Mouse (Mus musculus) cerebellum, adult 2 months (tissue): Measurements from ENCODE around the gene Gal. TPM values are rescaled to one million over a fixed set of nuclear protein-coding genes. Genes with fewer than 3 reads are reported as not detected.

Experiments
- DNase-seq, 2 experiments: peaks; one replicate each; pipeline ENCODE4 v3.0.0; 2021
- H3K27ac ChIP-seq: fragments of 200-500 bp; 2 replicates; pipeline ENCODE4 v1.5.1; 2012; ENCODE audit warnings: low read length, control low read depth, inconsistent platforms; ENCODE audit not compliant: insufficient read depth
- H3K27me3 ChIP-seq: fragments of 200-500 bp; 2 replicates; pipeline ENCODE4 v1.6.1; 2012; ENCODE audit warnings: inconsistent platforms, mild to moderate bottlenecking, low read length, moderate library complexity; ENCODE audit not compliant: control insufficient read depth, insufficient read depth
- H3K4me1 ChIP-seq: fragments of 200-500 bp; 2 replicates; pipeline ENCODE4 v1.6.1; 2011; ENCODE audit warnings: low read length; ENCODE audit not compliant: control insufficient read depth, insufficient read depth
- H3K4me3 ChIP-seq: fragments of 200-500 bp; replicated peaks from 2 replicates; pipeline ENCODE3; 2011; ENCODE audit warnings: mild to moderate bottlenecking, low read depth, low read length, control low read depth; ENCODE audit not compliant: insufficient read depth
- CTCF ChIP-seq: fragments of 200-500 bp; IDR thresholded peaks from 2 replicates; pipeline ENCODE4 v1.5.1; 2011; ENCODE audit warnings: low read depth, mild to moderate bottlenecking, control low read depth, low read length, moderate library complexity, borderline replicate concordance; ENCODE audit not compliant: insufficient read depth
- POLR2A ChIP-seq: fragments of 200-500 bp; IDR thresholded peaks from 2 replicates; pipeline ENCODE4 v1.6.1; 2011; ENCODE audit warnings: low read length, control low read depth, borderline replicate concordance; ENCODE audit not compliant: insufficient read depth
- WGBS: fragments of 180-500 bp; shearing (Covaris S2); methylation state at CpG from one replicate; pipeline ENCODE4 v1.1.7; 2018; 5-methylcytosine and 5-hydroxymethylcytosine counted together
- polyA plus RNA-seq: library from polyadenylated mRNA; depleted of rRNA; stranded (reverse); fragments of >200 nt; gene quantifications from 2 replicates; pipeline ENCODE4 v1.2.3, GENCODE M21; 2012; rRNA removed

The Gal gene
- 6.7 and 7.1 TPM in 2 replicates for polyA plus RNA-seq

GRCm38 (mm10) chr19:3414268-3414733 is at the start of gene Gal:
Gene Gal (minus strand): TSS chr19:3414544.
- WGBS = 9% methylated on average over 37 of the region's 37 CpGs
- no peak within 1 kb of the TSS for H3K4me3 ChIP-seq
- no peaks in the 10 kb centered on the region for H3K4me1 ChIP-seq
- no peak for DNase-seq
- TF ChIP-seq CTCF (no peak), POLR2A (no peak)
- H3K27me3 ChIP-seq = no peaks in the 10 kb centered on the region
- H3K27ac ChIP-seq = no peak within 1 kb of the TSS

DNA sequence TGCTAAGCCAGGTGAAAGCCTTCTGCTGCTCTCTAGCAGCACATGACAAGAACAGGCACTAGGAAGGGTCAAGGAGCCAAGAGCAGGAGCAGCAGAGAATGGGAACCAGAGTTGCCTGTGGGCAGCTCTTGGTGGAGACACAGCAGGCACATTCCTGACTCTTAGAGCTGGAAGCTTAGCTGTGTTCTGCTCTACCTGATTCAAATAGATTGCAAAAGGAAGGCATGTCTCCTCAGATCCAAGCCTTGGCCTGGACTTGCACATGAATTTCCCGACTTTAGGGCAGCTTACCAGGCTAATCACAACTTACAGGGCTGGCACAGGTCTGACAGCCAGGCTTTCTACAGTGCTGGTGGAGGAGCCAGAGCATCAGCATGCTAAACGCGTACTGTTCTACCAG is 45.6 kb upstream of the Gal start:
- Histone ChIP-seq H3K4me1 (no peaks in the 10 kb centered on the region), H3K4me3 (no peak overlapping the region), H3K27ac (no peak overlapping the region), H3K27me3 (no peaks in the 10 kb centered on the region)
- TF ChIP-seq CTCF (no peak), POLR2A (no peak)
- no peak for DNase-seq
- WGBS = 87% methylated on average over 3 of the region's 3 CpGs

DNA sequence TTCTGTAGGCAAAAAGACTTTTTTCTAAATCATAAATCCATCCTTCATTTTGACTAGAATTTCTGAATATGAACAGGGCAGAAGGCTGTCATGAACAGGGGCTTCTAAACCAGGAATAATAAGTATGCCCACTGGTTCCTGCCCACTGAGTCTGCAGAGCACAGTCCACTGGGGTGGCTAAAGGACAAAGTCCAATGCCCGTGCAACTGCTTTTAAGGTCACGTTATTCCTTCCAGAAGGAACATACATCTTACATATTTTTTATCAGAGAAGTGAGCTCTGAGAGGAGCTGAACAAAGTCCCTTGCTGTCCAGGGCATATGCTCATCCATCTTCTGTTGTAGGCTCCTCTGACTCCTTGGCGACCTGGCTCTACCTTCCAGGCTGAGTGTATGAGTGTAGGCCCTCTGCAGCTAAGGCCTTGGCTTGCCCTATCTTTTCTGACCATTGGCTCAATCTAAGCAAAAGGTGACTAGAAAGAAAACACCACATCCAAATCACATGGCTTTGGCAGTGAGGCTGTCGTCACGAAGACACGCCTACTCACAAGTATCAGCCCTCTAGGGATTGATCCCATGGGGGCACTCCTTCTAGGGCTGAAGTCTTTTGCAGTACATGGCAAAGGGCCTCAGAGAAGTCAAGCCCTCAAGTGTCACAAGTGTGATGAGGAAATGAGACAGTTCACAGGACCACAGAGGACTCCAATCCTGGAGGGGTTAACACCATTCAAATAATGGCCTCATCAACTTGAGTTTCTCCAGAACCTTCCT is 44.2 kb upstream of the Gal start:
- Histone ChIP-seq H3K4me1 (no peaks in the 10 kb centered on the region), H3K27ac (no peak overlapping the region), H3K27me3 (no peaks in the 10 kb centered on the region), H3K4me3 (no peak overlapping the region)
- WGBS = 89% methylated on average over 6 of the region's 6 CpGs
- no peak for TF ChIP-seq POLR2A
- TF ChIP-seq CTCF = no peak
- no peak for DNase-seq

DNA sequence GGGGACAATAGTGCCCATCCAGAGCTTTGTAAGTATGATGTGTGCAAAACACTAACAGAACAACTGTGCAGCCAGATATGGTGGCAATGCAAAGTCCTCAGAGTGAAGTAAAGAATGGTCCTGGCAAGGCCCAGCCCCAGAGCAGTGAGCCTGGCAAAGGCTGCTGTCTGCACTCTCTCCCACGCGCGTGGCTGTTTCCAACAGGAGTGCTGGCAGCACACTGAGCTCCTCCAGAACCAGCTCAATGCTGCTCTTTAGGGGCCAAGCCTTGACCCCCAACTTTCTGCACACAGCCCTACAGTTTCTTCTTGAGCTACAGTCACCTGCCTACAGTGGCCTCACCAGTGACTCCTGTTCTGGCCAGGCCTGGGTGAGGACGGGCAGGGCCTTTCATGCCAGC is 43.4 kb upstream of the Gal start:
- Histone ChIP-seq H3K4me3 (no peak overlapping the region), H3K4me1 (no peaks in the 10 kb centered on the region), H3K27me3 (no peaks in the 10 kb centered on the region), H3K27ac (no peak overlapping the region)
- TF ChIP-seq POLR2A (no peak), CTCF (no peak)
- WGBS = 79% methylated on average over 4 of the region's 4 CpGs
- no peak for DNase-seq

- TF ChIP-seq CTCF (no peak), POLR2A (no peak)
- Histone ChIP-seq H3K4me1 (no peaks in the 10 kb centered on the region), H3K4me3 (no peak overlapping the region), H3K27me3 (no peaks in the 10 kb centered on the region), H3K27ac (no peak overlapping the region)
- WGBS = 25% methylated on average over 6 of the region's 6 CpGs
- no peak for DNase-seq
Measured at GRCm38 (mm10) chr19:3451649-3452048, 37.3 kb upstream of the Gal start.

GRCm38 (mm10) chr19:3451170-3451569 is 36.8 kb upstream of the Gal start:
- Histone ChIP-seq H3K4me1 (no peaks in the 10 kb centered on the region), H3K4me3 (no peak overlapping the region), H3K27me3 (no peaks in the 10 kb centered on the region), H3K27ac (no peak overlapping the region)
- TF ChIP-seq CTCF = peak; percentile 66; the same call in 1 of the 2 replicates
- no peak for TF ChIP-seq POLR2A
- peak; percentile 55 to 56 for DNase-seq
- WGBS = 17% methylated on average over 6 of the region's 6 CpGs

- no peaks in the 10 kb centered on the region for H3K4me1 ChIP-seq
- no peak overlapping the region for H3K4me3 ChIP-seq
- H3K27me3 ChIP-seq = no peaks in the 10 kb centered on the region
- TF ChIP-seq POLR2A (no peak), CTCF (no peak)
- no peak for DNase-seq
- H3K27ac ChIP-seq = no peak overlapping the region
- 94% methylated on average over 3 of the region's 3 CpGs for WGBS
Measured at GRCm38 (mm10) chr19:3450714-3451113, 36.4 kb upstream of the Gal start.

DNA sequence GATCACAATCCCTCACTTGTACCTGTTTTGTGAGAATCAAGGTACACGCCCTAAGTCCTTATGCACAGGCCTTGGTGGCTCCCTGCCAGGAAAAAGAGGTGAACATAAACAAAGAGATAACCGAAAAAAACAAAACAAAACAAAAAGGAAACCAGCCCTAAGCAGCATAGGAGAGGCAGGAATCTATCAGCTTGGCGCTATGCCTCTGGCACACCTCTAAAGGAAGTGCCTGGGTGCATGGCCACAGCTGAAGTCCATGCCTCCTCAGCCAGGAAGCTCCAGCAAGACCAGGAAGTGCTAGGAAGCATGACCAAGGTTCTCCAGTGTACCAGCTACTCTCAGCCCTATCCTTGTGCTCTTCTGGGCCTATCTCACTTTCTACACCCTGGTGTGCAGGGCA is 34.9 kb upstream of the Gal start:
- no peak for TF ChIP-seq POLR2A
- no peak for TF ChIP-seq CTCF
- no peaks in the 10 kb centered on the region for H3K4me1 ChIP-seq
- WGBS = 68% methylated on average over 3 of the region's 3 CpGs
- H3K27ac ChIP-seq = no peak overlapping the region
- DNase-seq = no peak
- H3K4me3 ChIP-seq = no peak overlapping the region
- no peaks in the 10 kb centered on the region for H3K27me3 ChIP-seq
